Mouse (Mus musculus) olfactory bulb, adult 2 months (tissue): ENCODE results near the gene Dnah17. TPM values are rescaled to one million over a fixed set of nuclear protein-coding genes. Genes with fewer than 3 reads are reported as not detected.

Source experiments
- H3K27ac ChIP-seq: fragments of 200-500 bp; 2 replicates; pipeline ENCODE4 v1.5.1; 2012; ENCODE audit warnings: low read depth, low read length; ENCODE audit not compliant: insufficient read depth
- H3K4me1 ChIP-seq: fragments of 200-500 bp; 2 replicates; pipeline ENCODE4 v1.6.1; 2012; ENCODE audit warnings: low read length; ENCODE audit not compliant: control insufficient read depth, insufficient read depth
- H3K4me3 ChIP-seq: fragments of 200-500 bp; 2 replicates; pipeline ENCODE4 v1.5.1; 2012; ENCODE audit warnings: mild to moderate bottlenecking, low read depth, low read length, moderate library complexity; ENCODE audit not compliant: insufficient read depth
- CTCF ChIP-seq: fragments of 200-500 bp; IDR thresholded peaks from 2 replicates; pipeline ENCODE4 v1.5.1; 2012; ENCODE audit warnings: low read depth, mild to moderate bottlenecking, low read length, moderate library complexity; ENCODE audit not compliant: insufficient read depth
- POLR2A ChIP-seq: fragments of 200-500 bp; IDR thresholded peaks from 2 replicates; pipeline ENCODE4 v1.6.1; 2012; ENCODE audit warnings: mild to moderate bottlenecking, low read depth, low read length, moderate library complexity; ENCODE audit not compliant: insufficient read depth
- WGBS: fragments of 180-500 bp; shearing (Covaris S2); methylation state at CpG from one replicate; pipeline ENCODE4 v1.1.7; 2018; 5-methylcytosine and 5-hydroxymethylcytosine counted together
- polyA plus RNA-seq: library from polyadenylated mRNA; stranded (reverse); fragments of >200 nt; gene quantifications from 2 replicates; pipeline ENCODE4 v1.2.4, GENCODE M21; 2012; ENCODE audit warnings: low replicate concordance; ENCODE audit not compliant: missing spikeins, insufficient read depth, insufficient read length

The Dnah17 gene
- polyA plus RNA-seq, 1 experiment: not detected

DNA sequence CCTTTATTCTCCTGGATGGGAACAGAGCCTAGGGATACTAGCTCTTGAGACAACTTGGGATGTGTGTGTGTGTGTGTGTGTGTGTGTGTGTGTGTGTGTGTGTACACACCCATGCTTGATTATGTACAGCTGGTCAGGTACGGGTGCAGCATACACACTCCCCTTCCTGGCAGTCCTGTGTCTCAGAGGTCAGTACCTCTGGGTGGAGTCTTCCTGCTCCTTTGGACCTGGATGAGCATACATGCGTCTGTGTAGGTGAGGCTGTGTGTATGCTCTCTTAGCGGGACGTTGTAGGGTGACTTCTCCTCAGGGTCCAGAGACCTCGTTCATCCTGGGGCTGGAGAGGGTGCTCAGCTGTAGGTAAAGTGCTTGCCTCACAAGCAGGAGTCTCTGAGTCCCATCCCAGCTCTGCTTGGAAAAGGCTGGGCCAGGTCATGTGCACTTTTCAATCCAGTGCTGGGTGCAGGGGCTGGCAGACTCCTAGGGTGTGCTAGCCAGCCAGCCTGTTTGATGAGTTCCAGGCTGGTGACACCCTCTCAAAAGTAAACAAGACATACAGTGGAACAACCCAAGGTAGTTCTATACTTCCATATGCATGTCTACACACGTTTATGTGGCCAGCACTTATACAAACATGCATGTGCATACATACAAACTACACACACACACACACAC is 131.0 kb downstream of the Dnah17 start:
- 86% methylated on average over 6 of the region's 6 CpGs for WGBS
- H3K4me1 ChIP-seq: peaks cover 32% of the 10 kb centered on the region
- no peak overlapping the region for H3K4me3 ChIP-seq
- TF ChIP-seq CTCF: no peak
- no peak for TF ChIP-seq POLR2A
- H3K27ac ChIP-seq: no peak overlapping the region

DNA sequence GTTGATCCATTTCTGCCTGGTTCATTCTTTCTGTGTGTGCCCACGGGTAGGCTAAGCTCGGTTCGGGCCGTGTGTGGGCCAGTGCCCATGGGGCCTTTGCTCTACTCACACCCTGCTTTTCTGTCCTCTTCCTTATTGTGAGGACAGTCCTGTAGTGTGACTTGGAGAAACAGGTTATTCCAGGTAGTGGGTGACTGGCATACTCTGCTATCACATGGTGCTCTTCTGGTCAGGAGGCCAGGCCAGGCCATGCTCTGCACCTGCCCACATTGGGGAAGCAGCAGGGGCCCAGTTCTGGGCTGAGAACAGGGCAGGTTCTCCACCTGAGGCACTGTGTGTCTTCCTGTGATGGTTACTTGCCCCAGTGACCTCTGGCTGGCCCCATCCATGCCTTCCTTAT is 132.1 kb downstream of the Dnah17 start:
- peaks cover 40% of the 10 kb centered on the region for H3K4me1 ChIP-seq
- TF ChIP-seq POLR2A (no peak), CTCF (no peak)
- no peak overlapping the region for H3K27ac ChIP-seq
- no peak overlapping the region for H3K4me3 ChIP-seq
- WGBS: 96% methylated on average over 4 of the region's 4 CpGs

- Histone ChIP-seq H3K4me1 (peaks cover 49% of the 10 kb centered on the region), H3K27ac (no peak overlapping the region), H3K4me3 (no peak overlapping the region)
- TF ChIP-seq CTCF: no peak
- TF ChIP-seq POLR2A: no peak
- 95% methylated on average over 2 of the region's 2 CpGs for WGBS
Measured at GRCm38 (mm10) chr11:117997085-117997484, 133.3 kb downstream of the Dnah17 start.

- 31% methylated on average over 3 of the region's 3 CpGs for WGBS
- Histone ChIP-seq H3K27ac (no peak overlapping the region), H3K4me3 (no peak overlapping the region), H3K4me1 (peaks cover 51% of the 10 kb centered on the region)
- no peak for TF ChIP-seq CTCF
- TF ChIP-seq POLR2A: no peak
Measured at GRCm38 (mm10) chr11:117996066-117996465, 134.4 kb downstream of the Dnah17 start.

- 45% methylated on average over 3 of the region's 3 CpGs for WGBS
- TF ChIP-seq POLR2A (no peak), CTCF (no peak)
- Histone ChIP-seq H3K4me3 (no peak overlapping the region), H3K27ac (no peak overlapping the region), H3K4me1 (peaks cover 50% of the 10 kb centered on the region)
Measured at GRCm38 (mm10) chr11:117995661-117996060, 134.8 kb downstream of the Dnah17 start.

DNA sequence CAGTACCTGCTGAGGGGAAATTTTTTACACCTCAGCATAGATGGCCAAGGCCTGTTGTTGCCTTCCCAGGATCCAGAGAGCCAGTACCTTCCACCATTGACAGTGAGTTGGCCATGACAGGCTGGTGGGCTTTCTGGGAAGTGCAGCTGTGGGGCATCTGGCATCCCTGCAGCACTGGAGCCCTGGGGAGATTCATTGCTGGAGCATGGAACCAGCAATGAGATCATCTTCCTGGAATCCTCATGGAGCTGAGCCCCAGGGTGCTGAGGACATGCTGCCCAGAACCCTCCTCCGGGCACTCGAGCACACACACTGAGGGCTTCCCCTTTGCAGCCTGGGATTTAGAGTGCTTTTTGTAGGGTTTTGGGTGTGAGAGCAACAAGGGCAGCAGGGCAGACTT is 135.2 kb downstream of the Dnah17 start:
- TF ChIP-seq POLR2A (no peak), CTCF (no peak)
- 37% methylated on average over 2 of the region's 2 CpGs for WGBS

DNA sequence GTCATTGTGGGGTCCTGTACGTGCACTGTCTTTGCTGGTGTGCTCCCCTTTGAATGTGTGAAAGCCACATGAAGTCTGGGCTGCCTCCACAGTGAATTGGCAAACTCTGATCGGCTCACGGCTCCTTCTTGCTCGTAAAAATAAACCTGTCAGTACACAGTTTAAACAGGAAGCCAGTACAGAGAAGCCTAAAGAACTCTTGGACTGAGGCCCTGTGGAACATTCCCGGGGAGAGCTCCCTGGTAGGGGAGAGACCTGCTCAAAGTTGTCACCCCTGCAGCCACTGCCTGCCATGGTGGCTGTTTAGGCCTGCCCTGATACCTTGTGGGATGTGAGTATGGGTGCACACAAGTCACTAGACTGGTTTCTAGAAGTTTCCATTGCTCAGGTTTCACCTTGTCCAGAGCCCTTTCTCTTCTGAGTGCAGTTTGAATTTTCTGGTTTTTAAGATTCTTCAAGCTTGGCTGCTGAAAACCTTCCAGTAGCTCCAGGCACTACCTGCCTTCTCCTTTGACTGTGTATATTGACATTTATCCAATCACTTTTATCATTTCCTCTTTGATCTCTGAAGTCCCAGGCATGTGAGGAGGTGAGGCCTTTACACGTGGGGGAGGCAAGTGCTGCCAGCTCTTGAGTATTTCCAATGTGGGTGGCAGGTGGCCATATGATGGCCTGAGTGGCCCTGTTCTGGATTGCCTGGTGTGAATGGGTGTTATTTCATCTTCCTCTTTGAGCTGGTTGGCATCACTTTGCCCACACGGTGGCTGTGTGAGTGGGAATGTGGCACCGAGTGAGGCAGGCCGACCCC is 136.0 kb downstream of the Dnah17 start:
- Histone ChIP-seq H3K27ac (no peak overlapping the region), H3K4me3 (no peak overlapping the region), H3K4me1 (peaks cover 51% of the 10 kb centered on the region)
- WGBS: 40% methylated on average over 9 of the region's 9 CpGs
- TF ChIP-seq POLR2A (no peak), CTCF (no peak)

More for the DNA sequence above, 135.2 kb downstream of the Dnah17 start:
- Histone ChIP-seq H3K4me1 (peaks cover 49% of the 10 kb centered on the region), H3K27ac (no peak overlapping the region), H3K4me3 (no peak overlapping the region)

DNA sequence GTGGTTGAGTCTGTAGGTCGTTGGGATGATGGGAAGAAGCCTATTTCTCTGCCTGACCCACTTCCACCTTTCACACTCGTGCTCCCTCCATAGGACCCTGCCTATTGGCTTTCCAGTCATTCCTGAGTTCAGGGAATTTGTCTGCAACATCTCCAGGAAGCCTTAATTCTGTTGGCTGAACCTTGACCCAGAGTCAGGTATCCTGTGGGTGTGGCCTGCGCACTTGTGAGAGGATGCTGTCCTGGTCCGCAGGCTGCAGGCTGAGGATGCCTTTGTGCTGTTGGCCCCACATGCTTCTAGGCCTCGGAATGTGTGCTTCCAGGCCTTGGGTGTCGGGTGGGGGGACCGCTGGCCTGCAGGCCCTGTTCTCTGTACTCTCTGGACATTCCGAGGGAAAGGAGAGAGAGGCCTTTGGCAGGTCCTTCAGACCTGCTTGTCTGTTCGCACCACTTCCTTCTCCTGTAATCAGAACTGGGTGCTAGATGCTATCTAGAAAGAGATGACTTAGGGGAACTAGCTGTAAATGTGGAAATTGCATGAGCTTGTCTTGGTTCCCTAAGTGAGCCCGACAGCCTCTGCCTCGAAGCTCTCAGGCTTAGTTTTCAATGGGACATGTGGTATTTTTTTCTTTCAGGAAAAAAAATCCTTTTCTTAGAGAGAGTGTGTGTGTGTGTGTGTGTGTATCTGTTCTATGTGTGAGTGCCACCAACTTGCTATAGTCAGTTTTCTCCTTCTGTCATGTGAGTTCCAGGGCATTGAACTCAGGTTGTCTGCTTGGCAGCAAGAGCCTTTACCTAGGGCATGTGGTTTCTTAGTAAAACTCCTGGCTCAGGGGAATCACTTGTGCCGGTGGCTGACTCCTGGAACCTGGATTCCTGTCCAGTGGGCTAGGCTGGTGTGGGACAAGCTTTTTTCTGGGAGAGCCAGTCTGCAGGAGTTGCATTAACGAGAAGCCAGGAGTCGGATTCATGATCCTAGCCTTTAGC is 137.0 kb downstream of the Dnah17 start:
- no peak for TF ChIP-seq POLR2A
- no peak for TF ChIP-seq CTCF
- Histone ChIP-seq H3K4me3 (no peak overlapping the region), H3K27ac (no peak overlapping the region), H3K4me1 (peaks cover 52% of the 10 kb centered on the region)
- 78% methylated on average over 14 of the region's 14 CpGs for WGBS
